Mouse (Mus musculus) intestine, embryonic 14.5 days (tissue): Measurements from ENCODE around the gene Agbl3. TPM values are rescaled to one million over a fixed set of nuclear protein-coding genes. Genes with fewer than 3 reads are reported as not detected.

Source experiments
- ATAC-seq: fragments of 200-750 bp; cut with Nextera tagmentation; replicated peaks from 2 replicates; pipeline ENCODE4 v1.8.0; 2017; ENCODE audit warnings: low read depth, moderate number of reproducible peaks, moderate TSS enrichment, moderate library complexity; ENCODE audit not compliant: low FRiP score, low TSS enrichment
- DNase-seq: peaks from one replicate; pipeline ENCODE4 v3.0.0-alpha.2; 2018; ENCODE audit warnings: low spot score
- H3K27ac ChIP-seq: fragments of 300-500 bp; sonication (generic); 2 replicates; pipeline ENCODE4 v1.5.1; 2014; ENCODE audit warnings: low read depth, mild to moderate bottlenecking, control low read depth
- H3K27me3 ChIP-seq: fragments of 300-500 bp; sonication (generic); replicated peaks from 2 replicates; pipeline ENCODE4 v1.6.1; 2014; ENCODE audit warnings: low read length, control low read depth; ENCODE audit not compliant: control insufficient read depth, insufficient read depth
- H3K36me3 ChIP-seq: fragments of 300-500 bp; sonication (generic); 2 replicates; pipeline ENCODE4 v1.6.1; 2014; ENCODE audit warnings: low read length, control low read depth; ENCODE audit not compliant: control insufficient read depth, insufficient read depth
- H3K4me1 ChIP-seq: fragments of 300-500 bp; sonication (generic); replicated peaks from 2 replicates; pipeline ENCODE4 v1.6.1; 2014; ENCODE audit warnings: low read length, control low read depth, mixed read lengths; ENCODE audit not compliant: control insufficient read depth, insufficient read depth
- H3K4me2 ChIP-seq: fragments of 300-500 bp; sonication (generic); 2 replicates; pipeline ENCODE4 v1.6.1; 2014; ENCODE audit warnings: low read length
- H3K4me3 ChIP-seq: fragments of 300-500 bp; sonication (generic); 2 replicates; pipeline ENCODE4 v1.5.1; 2014; ENCODE audit warnings: low read depth, low read length, control low read depth, mixed read lengths
- H3K9ac ChIP-seq: fragments of 300-500 bp; sonication (generic); 2 replicates; pipeline ENCODE4 v1.6.1; 2014; ENCODE audit warnings: mild to moderate bottlenecking, low read length
- H3K9me3 ChIP-seq: fragments of 300-500 bp; sonication (generic); 2 replicates; pipeline ENCODE4 v1.6.1; 2016; ENCODE audit warnings: low read length, control low read depth; ENCODE audit not compliant: control insufficient read depth
- WGBS: fragments of 180-500 bp; shearing (Covaris S2); extraction: QIAGEN DNeasy Blood & Tissue Kit; methylation state at CpG from one replicate; pipeline ENCODE4 v1.1.7; 2014; 5-methylcytosine and 5-hydroxymethylcytosine counted together
- polyA plus RNA-seq: library from polyadenylated mRNA; unstranded; fragments of >200 nt; fragmentation: Nextera tagmentation; extraction: Ambion mirVana; gene quantifications from 2 replicates; pipeline ENCODE4 v1.2.1, GENCODE M21; 2014

Gene Agbl3
- polyA plus RNA-seq, 1 experiment from 2014 or later: 5.2 TPM

DNA sequence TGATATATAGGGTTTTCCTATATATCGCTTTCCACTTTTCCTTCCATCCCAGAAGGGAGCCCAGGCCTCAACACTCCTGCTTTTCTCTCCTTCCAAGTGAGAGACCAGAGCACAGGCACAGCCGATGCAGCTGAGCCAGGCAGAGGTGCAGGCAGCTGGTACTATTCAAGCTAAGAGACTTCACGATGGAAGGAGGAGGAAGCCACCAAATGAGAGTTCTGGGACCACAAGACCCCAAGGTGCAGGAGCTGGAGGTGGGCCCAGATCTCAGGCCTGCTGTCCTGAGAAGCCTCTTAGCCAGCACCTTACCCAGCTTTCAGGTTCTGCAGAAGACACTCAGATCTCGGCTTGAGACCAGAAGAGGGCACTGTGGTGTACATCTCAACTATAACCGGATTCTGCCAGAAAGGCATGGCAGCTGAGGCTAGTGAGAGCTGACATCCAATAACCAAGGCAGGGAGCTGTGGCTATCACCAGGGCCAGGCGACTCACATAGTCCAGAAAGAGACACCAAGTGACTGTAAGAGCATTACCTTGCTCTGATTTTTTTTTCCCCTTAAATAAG lies 99.8 kb downstream of the Agbl3 start:
- H3K4me3 ChIP-seq: no peak overlapping the region
- no peak overlapping the region for H3K4me2 ChIP-seq
- no peak for DNase-seq
- no peaks in the 10 kb centered on the region for H3K9me3 ChIP-seq
- no peak overlapping the region for H3K27ac ChIP-seq
- no peak for ATAC-seq
- H3K9ac ChIP-seq: no peak overlapping the region
- peaks cover 23% of the 10 kb centered on the region; the same call in 1 of the 2 replicates for H3K36me3 ChIP-seq
- WGBS: 49% methylated on average over 6 of the region's 6 CpGs
- peaks cover 20% of the 10 kb centered on the region; the same call in 1 of the 2 replicates for H3K4me1 ChIP-seq
- no peaks in the 10 kb centered on the region for H3K27me3 ChIP-seq

DNA sequence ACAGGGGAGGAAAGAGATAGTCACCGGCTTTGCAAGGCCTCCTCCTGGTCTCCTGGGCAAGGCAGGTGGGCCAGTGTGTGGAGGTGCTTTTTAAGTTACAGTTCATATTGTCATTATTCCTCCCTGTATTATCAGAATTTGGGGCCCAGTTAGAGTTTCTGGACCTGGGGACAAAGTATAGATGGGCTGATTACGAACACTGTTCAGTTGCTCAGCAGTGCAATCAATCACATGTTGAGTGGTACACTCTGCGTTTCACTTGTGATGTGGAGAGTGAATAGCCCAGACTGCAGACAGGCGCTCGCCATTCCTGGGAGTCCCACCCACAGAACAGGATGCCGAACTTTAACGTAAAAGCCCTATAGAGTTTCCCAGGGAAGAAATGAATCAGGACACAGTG lies 104.5 kb downstream of the Agbl3 start:
- peaks cover 44% of the 10 kb centered on the region for H3K36me3 ChIP-seq
- whole genome bisulfite sequencing: 74% methylated on average over 7 of the region's 7 CpGs
- no peak overlapping the region for H3K9ac ChIP-seq
- H3K4me1 ChIP-seq: no peaks in the 10 kb centered on the region
- no peak for ATAC-seq
- DNase-seq: no peak
- H3K9me3 ChIP-seq: no peaks in the 10 kb centered on the region
- no peak overlapping the region for H3K4me2 ChIP-seq
- H3K27me3 ChIP-seq: no peaks in the 10 kb centered on the region
- no peak overlapping the region for H3K4me3 ChIP-seq
- no peak overlapping the region for H3K27ac ChIP-seq

DNA sequence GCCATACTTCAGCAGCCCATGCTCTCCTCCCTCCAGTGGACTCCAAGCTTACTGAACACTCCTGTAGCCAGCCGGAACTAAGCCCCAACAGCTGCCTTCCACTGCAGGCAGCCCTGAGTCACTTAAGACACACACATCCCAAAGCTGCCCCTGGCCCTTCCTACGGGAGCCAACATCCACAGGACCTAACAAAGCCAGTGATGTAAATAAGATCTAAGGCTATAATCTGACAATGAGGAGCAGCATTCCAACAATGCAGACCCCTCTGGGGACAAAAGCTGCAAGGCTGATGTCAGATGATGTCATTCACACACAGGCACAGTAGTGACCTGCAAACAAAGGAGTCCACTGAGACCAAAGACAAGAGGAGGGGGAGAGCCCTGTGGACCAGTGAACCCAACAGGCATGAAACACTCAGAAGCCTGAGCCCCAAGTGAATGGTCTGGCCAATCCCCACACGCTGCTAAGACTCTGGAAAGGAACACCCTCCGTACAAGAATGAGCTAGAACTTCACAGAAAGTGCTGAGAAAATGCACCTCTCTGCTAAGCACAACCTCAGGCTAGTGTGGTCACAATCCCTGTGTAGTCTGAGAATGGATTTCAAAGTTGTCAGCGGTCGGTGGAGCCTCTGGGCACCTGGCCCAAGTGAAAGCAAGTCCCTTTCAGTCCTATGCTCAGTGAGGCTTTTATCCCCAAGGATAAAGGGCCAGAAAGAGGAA lies 107.1 kb downstream of the Agbl3 start:
- H3K27me3 ChIP-seq: no peaks in the 10 kb centered on the region
- no peak overlapping the region for H3K4me2 ChIP-seq
- no peak overlapping the region for H3K4me3 ChIP-seq
- ATAC-seq (no peak), DNase-seq (no peak)
- 80% methylated on average over 6 of the region's 6 CpGs for WGBS
- H3K36me3 ChIP-seq: peaks cover 43% of the 10 kb centered on the region
- no peak overlapping the region for H3K9ac ChIP-seq
- H3K4me1 ChIP-seq: no peaks in the 10 kb centered on the region
- H3K27ac ChIP-seq: no peak overlapping the region
- H3K9me3 ChIP-seq: no peaks in the 10 kb centered on the region

DNA sequence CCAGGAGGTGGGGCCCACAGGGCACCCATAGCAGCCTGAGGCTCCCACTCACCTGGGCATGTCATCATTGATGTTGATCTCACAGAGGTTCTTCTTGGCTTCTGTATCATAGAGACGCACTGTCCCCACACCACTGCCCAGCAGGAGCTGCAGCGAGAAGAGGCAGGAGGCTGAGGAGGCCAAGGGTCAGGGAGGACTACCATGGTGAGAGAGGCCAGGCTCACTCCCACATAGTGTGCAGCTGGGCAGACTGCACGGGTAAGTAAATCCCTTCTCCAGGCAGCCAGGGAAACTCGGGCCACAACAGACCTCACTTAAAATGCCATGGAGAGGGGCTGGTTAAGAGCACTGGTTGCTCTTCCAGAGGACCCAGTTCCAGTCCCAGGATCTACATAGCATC lies 109.0 kb downstream of the Agbl3 start:
- 69% methylated on average over 4 of the region's 4 CpGs for WGBS
- Histone ChIP-seq H3K36me3 (peaks cover 53% of the 10 kb centered on the region), H3K27me3 (no peaks in the 10 kb centered on the region), H3K4me1 (no peaks in the 10 kb centered on the region), H3K4me2 (no peak overlapping the region), H3K9ac (no peak overlapping the region), H3K4me3 (no peak overlapping the region), H3K27ac (no peak overlapping the region), H3K9me3 (no peaks in the 10 kb centered on the region)
- ATAC-seq: no peak
- DNase-seq: no peak

DNA sequence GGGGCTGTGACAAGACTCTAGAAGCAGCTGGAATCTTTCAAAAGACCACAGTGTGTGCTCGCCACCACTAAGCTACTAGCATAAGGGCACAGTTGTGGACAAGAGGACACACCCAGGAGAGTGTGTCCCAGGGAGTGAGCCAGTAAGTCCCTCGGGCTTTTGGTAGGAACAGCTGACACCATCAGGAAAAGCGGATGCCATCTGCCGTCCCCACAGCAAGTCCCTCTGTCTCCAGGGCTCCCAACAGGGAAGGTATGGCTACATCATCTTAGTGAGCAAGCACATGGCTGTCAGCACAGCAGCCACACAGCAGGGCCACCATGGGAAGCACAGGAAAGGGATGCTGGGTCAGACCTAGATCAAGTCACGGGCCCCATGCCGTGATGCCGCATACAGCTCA lies 115.3 kb downstream of the Agbl3 start:
- no peak overlapping the region for H3K27ac ChIP-seq
- H3K36me3 ChIP-seq: peaks cover 67% of the 10 kb centered on the region
- 91% methylated on average over 7 of the region's 7 CpGs for WGBS
- DNase-seq: no peak
- no peaks in the 10 kb centered on the region for H3K9me3 ChIP-seq
- no peak overlapping the region for H3K9ac ChIP-seq
- no peak overlapping the region for H3K4me2 ChIP-seq
- H3K27me3 ChIP-seq: no peaks in the 10 kb centered on the region
- H3K4me1 ChIP-seq: no peaks in the 10 kb centered on the region
- ATAC-seq: no peak
- no peak overlapping the region for H3K4me3 ChIP-seq

DNA sequence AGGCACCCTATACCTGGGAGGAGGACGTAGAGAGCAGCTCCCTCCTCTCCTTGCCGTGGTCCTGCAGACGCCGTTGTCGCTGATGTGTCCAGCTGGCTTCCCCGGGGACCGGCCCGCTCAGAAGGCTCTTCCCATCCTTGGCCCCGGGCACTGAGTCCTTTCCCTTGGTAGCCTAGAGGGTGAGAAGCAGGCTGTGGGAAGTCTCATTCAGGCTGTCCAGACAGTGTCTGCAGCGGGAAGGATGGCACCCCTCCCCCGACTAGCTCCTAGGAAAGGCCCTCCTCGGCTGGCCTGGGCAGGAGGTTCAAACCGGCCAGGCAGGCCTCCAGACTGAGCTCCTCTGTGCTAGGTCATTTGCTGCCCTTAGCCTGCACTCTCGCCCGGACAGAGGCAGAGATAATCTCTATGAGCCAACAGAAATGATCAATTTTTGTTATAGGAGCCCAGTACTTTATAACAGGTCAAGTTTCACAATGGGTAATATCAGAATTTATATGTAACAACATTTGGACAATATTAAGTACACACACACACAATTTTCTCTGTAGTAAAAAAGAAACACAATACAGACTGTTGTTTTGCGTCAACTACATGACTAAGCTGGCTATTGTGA lies 116.0 kb downstream of the Agbl3 start:
- WGBS: 56% methylated on average over 16 of the region's 16 CpGs
- Histone ChIP-seq H3K27me3 (no peaks in the 10 kb centered on the region), H3K27ac (no peak overlapping the region), H3K36me3 (peaks cover 65% of the 10 kb centered on the region), H3K9ac (no peak overlapping the region), H3K4me3 (no peak overlapping the region), H3K4me1 (no peaks in the 10 kb centered on the region), H3K4me2 (no peak overlapping the region), H3K9me3 (no peaks in the 10 kb centered on the region)
- DNase-seq: no peak
- no peak for ATAC-seq

DNA sequence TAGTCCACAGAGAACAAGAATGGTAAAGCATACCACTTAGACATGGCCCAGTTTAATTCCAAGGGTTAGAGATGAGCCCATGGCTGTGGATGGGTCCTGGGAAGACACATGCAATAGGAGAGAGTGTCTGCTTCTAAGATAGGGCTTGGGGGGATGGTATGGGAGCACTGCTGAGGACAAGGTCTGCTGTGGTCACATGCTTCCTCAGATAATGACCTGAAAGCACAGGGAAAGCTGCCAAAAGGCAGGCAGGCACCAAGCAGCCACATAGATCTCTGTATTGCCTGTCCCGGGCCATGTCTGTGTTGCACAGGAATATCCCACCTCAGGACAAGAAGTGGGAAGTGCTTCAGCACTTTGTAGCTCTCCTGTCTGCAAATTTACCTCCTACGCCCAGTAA lies 118.9 kb downstream of the Agbl3 start:
- Histone ChIP-seq H3K27ac (no peak overlapping the region), H3K36me3 (peaks cover 58% of the 10 kb centered on the region)
- no peak for ATAC-seq

DNA sequence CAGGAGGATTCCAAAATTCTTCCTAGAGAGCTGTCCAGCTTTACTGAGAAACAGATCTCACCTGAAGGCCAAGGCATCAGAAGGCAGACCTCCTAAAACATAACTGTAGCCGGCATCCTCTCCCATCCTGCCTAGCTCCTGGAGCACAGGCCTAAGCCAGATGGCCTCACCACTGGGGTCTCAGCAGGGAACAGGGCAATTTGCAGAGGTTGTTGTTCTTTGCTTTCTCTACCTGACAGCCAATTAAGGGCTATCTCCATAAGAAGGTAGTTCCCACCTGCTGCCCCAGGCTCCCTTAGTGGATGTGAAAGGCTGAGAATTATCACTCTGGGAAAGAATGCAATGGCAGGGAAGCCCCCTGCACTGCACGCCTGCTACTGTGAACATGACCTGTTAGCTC lies 120.8 kb downstream of the Agbl3 start:
- Histone ChIP-seq H3K9me3 (no peaks in the 10 kb centered on the region), H3K4me1 (0 out of 2 replicates have a peak, but pooled peaks cover 4% of the 10 kb centered on the region), H3K27ac (no peak overlapping the region), H3K9ac (no peak overlapping the region), H3K27me3 (no peaks in the 10 kb centered on the region), H3K4me2 (no peak overlapping the region), H3K4me3 (no peak overlapping the region), H3K36me3 (peaks cover 58% of the 10 kb centered on the region)
- WGBS: 76% methylated on average over 2 of the region's 2 CpGs
- DNase-seq (no peak), ATAC-seq (no peak)

More for the DNA sequence above, 118.9 kb downstream of the Agbl3 start:
- no peak overlapping the region for H3K9ac ChIP-seq
- no peaks in the 10 kb centered on the region for H3K27me3 ChIP-seq
- H3K9me3 ChIP-seq: no peaks in the 10 kb centered on the region
- WGBS: 76% methylated on average over 2 of the region's 2 CpGs
- no peak for DNase-seq
- H3K4me3 ChIP-seq: no peak overlapping the region
- H3K4me2 ChIP-seq: no peak overlapping the region
- 0 out of 2 replicates have a peak, but pooled peaks cover 4% of the 10 kb centered on the region for H3K4me1 ChIP-seq
